Mouse (Mus musculus) urinary bladder, adult 18-20 months (tissue): ENCODE data around the gene Ccl8.

ENCODE experiments used
- DNase-seq, 2 experiments: peaks; one replicate each; pipeline ENCODE4 v3.0.0; 2022; ENCODE audit warnings: low spot score in 2 of 2, mixed read lengths in 2 of 2

Ccl8 gene

GRCm38 (mm10) chr11:82114885-82115284 is at the start of gene Ccl8:
Ccl8 (plus strand) TSS chr11:82115185.
- DNase-seq: no peak

- DNase-seq: no peak
Measured at GRCm38 (mm10) chr11:82066953-82067571, 47.9 kb upstream of the Ccl8 start.

- no peak for DNase-seq
Measured at GRCm38 (mm10) chr11:82071076-82071475, 43.9 kb upstream of the Ccl8 start.

GRCm38 (mm10) chr11:82072374-82072773 is 42.6 kb upstream of the Ccl8 start:
- DNase-seq: no peak

GRCm38 (mm10) chr11:82072984-82073383 is 42.0 kb upstream of the Ccl8 start:
- no peak for DNase-seq

GRCm38 (mm10) chr11:82073686-82074085 is 41.3 kb upstream of the Ccl8 start:
- no peak for DNase-seq

GRCm38 (mm10) chr11:82077031-82077430 is 38.0 kb upstream of the Ccl8 start:
- no peak for DNase-seq

GRCm38 (mm10) chr11:82078136-82078730 is 36.8 kb upstream of the Ccl8 start:
- no peak for DNase-seq

- DNase-seq: no peak
Measured at GRCm38 (mm10) chr11:82080865-82081264, 34.1 kb upstream of the Ccl8 start.

- no peak for DNase-seq
Measured at GRCm38 (mm10) chr11:82084360-82084759, 30.6 kb upstream of the Ccl8 start.

GRCm38 (mm10) chr11:82099511-82100323 is 15.3 kb upstream of the Ccl8 start:
- DNase-seq: no peak

- DNase-seq: no peak
Measured at GRCm38 (mm10) chr11:82101087-82101486, 13.9 kb upstream of the Ccl8 start.

GRCm38 (mm10) chr11:82101529-82101928 is 13.5 kb upstream of the Ccl8 start, which contains the start of gene Ccl12:
Ccl12 (plus strand) TSS chr11:82101845.
- DNase-seq: no peak

GRCm38 (mm10) chr11:82109611-82110010 is 5.4 kb upstream of the Ccl8 start:
- no peak for DNase-seq

GRCm38 (mm10) chr11:82110372-82111248 is 4.4 kb upstream of the Ccl8 start:
- no peak for DNase-seq

- DNase-seq: no peak
Measured at GRCm38 (mm10) chr11:82116041-82116440, 1.1 kb downstream of the Ccl8 start.

GRCm38 (mm10) chr11:82132977-82133376 is 18.0 kb downstream of the Ccl8 start:
- DNase-seq: no peak

GRCm38 (mm10) chr11:82136196-82136595 is 21.2 kb downstream of the Ccl8 start:
- DNase-seq: no peak

GRCm38 (mm10) chr11:82139492-82140094 is 24.6 kb downstream of the Ccl8 start:
- peak in 1 of 2 experiments; percentile 10 for DNase-seq

GRCm38 (mm10) chr11:82159126-82159525 is 44.1 kb downstream of the Ccl8 start:
- DNase-seq: no peak

GRCm38 (mm10) chr11:82163285-82163684 is 48.3 kb downstream of the Ccl8 start:
- no peak for DNase-seq
